Comparison of ENCODE assay signal across 15 mouse cellular contexts in the genomic region with DNA sequence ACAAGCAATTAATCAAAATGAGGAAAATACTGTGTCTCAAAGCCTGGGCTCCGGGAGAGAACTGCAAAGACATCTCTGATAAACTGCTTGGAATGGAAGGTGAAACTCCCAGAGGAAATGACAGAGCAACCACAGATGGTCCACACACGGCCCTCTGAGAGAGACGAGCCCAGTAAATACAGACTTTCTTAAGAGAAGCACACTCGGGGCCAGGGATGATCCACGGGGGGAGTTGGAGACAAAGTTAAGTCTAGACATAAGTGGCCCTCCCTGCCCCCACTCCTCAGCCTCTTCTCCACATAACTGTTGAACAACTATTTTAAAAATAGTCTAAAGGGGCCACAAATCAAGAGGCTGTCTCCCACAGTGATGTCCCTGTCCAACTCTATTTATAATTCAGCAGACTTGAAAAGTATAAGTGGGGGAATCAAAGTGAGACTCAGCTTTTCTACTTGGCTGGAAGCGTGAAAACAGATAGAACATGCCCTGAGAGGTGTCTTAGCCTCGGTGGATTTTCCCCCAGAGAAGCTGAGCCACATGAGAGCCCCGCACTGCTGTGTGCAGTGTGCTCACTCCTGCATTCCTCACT. TPM values are rescaled to one million over a fixed set of nuclear protein-coding genes. Genes with fewer than 3 reads are reported as not detected.
DNase-seq lines count a peak whose midpoint lies in the region; ATAC-seq and TF ChIP-seq lines count a peak whose summit lies in the region.
"Had no signal": no experiment of that assay in that cellular context is flagged by ENCODE, and none has a peak within 500 bp of the region (broad histone marks: within the 10 kb centered on the region; RNA-seq: fewer than 3 reads in every experiment).

No protein-coding gene starts in this region.

- 0 out of 2 replicates have a peak overlapping the region, but pooled peaks have one; percentile 3 for H3K4me2 ChIP-seq in intestine, embryonic 14.5 days (ENCODE audit: low read length)
- no peak overlapping the region for H3K4me2 ChIP-seq in intestine, postnatal 0 days (replicated peaks; ENCODE audit: low read depth)
- H3K4me2 ChIP-seq in midbrain, embryonic 11.5 days = no peak overlapping the region
- no peak overlapping the region for H3K4me2 ChIP-seq in midbrain, postnatal 0 days (ENCODE audit: low read depth, low read length, poor library complexity, severe bottlenecking)
- H3K4me2 ChIP-seq: embryonic facial prominence, embryonic 15.5 days; forebrain, embryonic 13.5 days; hindbrain, embryonic 12.5 days; liver, embryonic 15.5 days had no signal

- no peak for TF ChIP-seq CTCF in intestine, postnatal 0 days (IDR thresholded peaks at IDR 0.05; ENCODE audit: low read depth)
- TF ChIP-seq CTCF in midbrain, postnatal 0 days (IDR thresholded peaks at IDR 0.05) = no peak

- H3K4me3 ChIP-seq in intestine, embryonic 14.5 days (ENCODE audit: low read depth, low read length) = no peak overlapping the region
- H3K4me3 ChIP-seq in intestine, postnatal 0 days (ENCODE audit: low read depth, low read length) = no peak overlapping the region
- no peak overlapping the region for H3K4me3 ChIP-seq in midbrain, embryonic 11.5 days (ENCODE audit: low read depth, low read length)
- no peak overlapping the region for H3K4me3 ChIP-seq in midbrain, postnatal 0 days (ENCODE audit: low read depth, low read length)
- H3K4me3 ChIP-seq: embryonic facial prominence, embryonic 15.5 days; forebrain, embryonic 13.5 days; hindbrain, embryonic 12.5 days; liver, embryonic 15.5 days; megakaryocyte, embryonic 14.5 days had no signal

- ATAC-seq in frontal cortex, adult (ENCODE audit: low TSS enrichment) = peak; percentile 64
- ATAC-seq in intestine, embryonic 14.5 days (replicated peaks; ENCODE audit: low FRiP score, low TSS enrichment, low read depth) = peak; percentile 58; the same call in 1 of the 2 replicates
- no peak for ATAC-seq in intestine, postnatal 0 days
- no peak for ATAC-seq in midbrain, embryonic 11.5 days (ENCODE audit: low FRiP score)
- no peak for ATAC-seq in midbrain, postnatal 0 days (ENCODE audit: low FRiP score)
- ATAC-seq: forebrain, embryonic 13.5 days had no signal

- no peak overlapping the region for H3K9ac ChIP-seq in intestine, embryonic 14.5 days (ENCODE audit: low read length)
- no peak overlapping the region for H3K9ac ChIP-seq in intestine, postnatal 0 days (ENCODE audit: low read depth, low read length)
- H3K9ac ChIP-seq in midbrain, embryonic 11.5 days (ENCODE audit: low read length) = no peak overlapping the region
- H3K9ac ChIP-seq in midbrain, postnatal 0 days (replicated peaks; ENCODE audit: low read length, poor library complexity, severe bottlenecking) = no peak overlapping the region
- H3K9ac ChIP-seq: embryonic facial prominence, embryonic 15.5 days; forebrain, embryonic 13.5 days; hindbrain, embryonic 12.5 days; liver, embryonic 15.5 days had no signal

- no peaks in the 10 kb centered on the region for H3K27me3 ChIP-seq in intestine, embryonic 14.5 days (replicated peaks; ENCODE audit: control insufficient read depth, insufficient read depth, low read length)
- H3K27me3 ChIP-seq in intestine, postnatal 0 days (replicated peaks; ENCODE audit: control insufficient read depth, insufficient read depth, low read length) = no peaks in the 10 kb centered on the region
- no peaks in the 10 kb centered on the region for H3K27me3 ChIP-seq in midbrain, embryonic 11.5 days (ENCODE audit: control insufficient read depth, insufficient read depth, low read length)
- no peaks in the 10 kb centered on the region for H3K27me3 ChIP-seq in midbrain, postnatal 0 days (ENCODE audit: insufficient read depth, low read length)
- H3K27me3 ChIP-seq: embryonic facial prominence, embryonic 15.5 days; forebrain, embryonic 13.5 days; hindbrain, embryonic 12.5 days had no signal

- H3K27ac ChIP-seq in intestine, embryonic 14.5 days (ENCODE audit: low read depth) = 0 out of 2 replicates have a peak overlapping the region, but pooled peaks have one; percentile 55
- H3K27ac ChIP-seq in intestine, postnatal 0 days (ENCODE audit: low read depth, low read length) = no peak overlapping the region
- no peak overlapping the region for H3K27ac ChIP-seq in midbrain, embryonic 11.5 days (ENCODE audit: low read depth, low read length)
- H3K27ac ChIP-seq in midbrain, postnatal 0 days (ENCODE audit: low read depth, low read length) = no peak overlapping the region
- H3K27ac ChIP-seq: embryonic facial prominence, embryonic 15.5 days; forebrain, embryonic 13.5 days; hindbrain, embryonic 12.5 days; liver, embryonic 15.5 days had no signal

- H3K9me3 ChIP-seq in intestine, embryonic 14.5 days (ENCODE audit: control insufficient read depth, low read length) = no peaks in the 10 kb centered on the region
- H3K9me3 ChIP-seq in intestine, postnatal 0 days (ENCODE audit: control insufficient read depth) = no peaks in the 10 kb centered on the region
- no peaks in the 10 kb centered on the region for H3K9me3 ChIP-seq in midbrain, embryonic 11.5 days (ENCODE audit: control insufficient read depth, low read length)
- no peaks in the 10 kb centered on the region for H3K9me3 ChIP-seq in midbrain, postnatal 0 days (ENCODE audit: low read length)
- H3K9me3 ChIP-seq: embryonic facial prominence, embryonic 15.5 days; forebrain, embryonic 13.5 days; hindbrain, embryonic 12.5 days; liver, embryonic 15.5 days; megakaryocyte, embryonic 14.5 days had no signal

- peaks cover 14% of the 10 kb centered on the region; the same call in 1 of the 2 replicates for H3K4me1 ChIP-seq in intestine, embryonic 14.5 days (replicated peaks; ENCODE audit: control insufficient read depth, insufficient read depth, low read length)
- H3K4me1 ChIP-seq in intestine, postnatal 0 days (replicated peaks; ENCODE audit: control insufficient read depth, insufficient read depth, low read length) = 0 out of 2 replicates have a peak, but pooled peaks cover 4% of the 10 kb centered on the region
- peaks cover 10% of the 10 kb centered on the region for H3K4me1 ChIP-seq in midbrain, embryonic 11.5 days (ENCODE audit: control insufficient read depth, insufficient read depth, low read length)
- H3K4me1 ChIP-seq in midbrain, postnatal 0 days (ENCODE audit: insufficient read depth, low read length) = no peaks in the 10 kb centered on the region
- H3K4me1 ChIP-seq: hindbrain, embryonic 12.5 days; liver, embryonic 15.5 days had no signal

- no peak for DNase-seq in frontal cortex, postnatal 14 days (ENCODE audit: low spot score in 2 of 2)
- no peak for DNase-seq in intestine, embryonic 14.5 days (ENCODE audit: low spot score)
- peak; percentile 72 for DNase-seq in midbrain, embryonic 11.5 days (ENCODE audit: low spot score, missing footprints)
- no peak for DNase-seq in midbrain, postnatal 0 days (ENCODE audit: low spot score)
- DNase-seq in kidney, postnatal 14 days = peak; percentile 34
- DNase-seq in right cerebral cortex, adult 18-20 months = no peak
- DNase-seq: cerebellum, adult 18-20 months; right cerebral cortex, postnatal 4 days had no signal

- WGBS in intestine, embryonic 14.5 days = 26% methylated on average over 8 of the region's 8 CpGs
- WGBS in intestine, postnatal 0 days = 42% methylated on average over 8 of the region's 8 CpGs
- 64% methylated on average over 8 of the region's 8 CpGs for WGBS in midbrain, embryonic 11.5 days
- 53% methylated on average over 8 of the region's 8 CpGs for WGBS in midbrain, postnatal 0 days

- no peaks in the 10 kb centered on the region; the same call in 1 of the 2 replicates for H3K36me3 ChIP-seq in intestine, embryonic 14.5 days (ENCODE audit: control insufficient read depth, insufficient read depth, low read length)
- H3K36me3 ChIP-seq in intestine, postnatal 0 days (ENCODE audit: control insufficient read depth, insufficient read depth) = peaks cover 3% of the 10 kb centered on the region; the same call in 1 of the 2 replicates
- H3K36me3 ChIP-seq in midbrain, embryonic 11.5 days (ENCODE audit: control insufficient read depth, insufficient read depth, low read length) = no peaks in the 10 kb centered on the region
- no peaks in the 10 kb centered on the region; the same call in 1 of the 2 replicates for H3K36me3 ChIP-seq in midbrain, postnatal 0 days (ENCODE audit: insufficient read depth, low read length)
- H3K36me3 ChIP-seq: embryonic facial prominence, embryonic 15.5 days; hindbrain, embryonic 12.5 days; liver, embryonic 15.5 days had no signal

RNA-seq across cellular contexts. Expression of gene Kdr, which starts 39.0 kb away (rescaled TPM):
- 30.0 and 32.2 TPM in 2 replicates for polyA plus RNA-seq in intestine, embryonic 14.5 days (2014; fragmentation: Nextera tagmentation; extraction: Ambion mirVana)
- 10.4 and 11.6 TPM in 2 replicates for polyA plus RNA-seq in intestine, postnatal 0 days (2015; fragmentation: Nextera tagmentation; extraction: Ambion mirVana)
- 24.5 and 28.1 TPM in 2 replicates for polyA plus RNA-seq in midbrain, embryonic 11.5 days (2014; fragmentation: Nextera tagmentation; extraction: Ambion mirVana)
- 19.1 and 24.7 TPM in 2 replicates for total RNA-seq in midbrain, postnatal 0 days (2014; rRNA removed)
- polyA plus RNA-seq in midbrain, postnatal 0 days (2015; fragmentation: Nextera tagmentation; extraction: Ambion mirVana) = 11.6 and 12.5 TPM in 2 replicates

Comparison
In these comparisons a context has a peak if more than half of its experiments do, and no peak if none do; other contexts are left out.
1. ATAC-seq: peak in frontal cortex, adult (single experiment) and intestine, embryonic 14.5 days (single experiment); none in intestine, postnatal 0 days (single experiment), midbrain, embryonic 11.5 days (single experiment) and midbrain, postnatal 0 days (single experiment).
2. DNase-seq: peak in midbrain, embryonic 11.5 days (single experiment) and kidney, postnatal 14 days (single experiment); none in frontal cortex, postnatal 14 days (0 of 2), intestine, embryonic 14.5 days (single experiment), midbrain, postnatal 0 days (single experiment) and right cerebral cortex, adult 18-20 months (single experiment).